Mouse (Mus musculus): ENCODE results near the gene Apbb2. TPM values are rescaled to one million over a fixed set of nuclear protein-coding genes. Genes with fewer than 3 reads are reported as not detected.

Gene Apbb2
- polyA plus RNA-seq, 1 experiment from 2014 or later, result 30.9 TPM

DNA sequence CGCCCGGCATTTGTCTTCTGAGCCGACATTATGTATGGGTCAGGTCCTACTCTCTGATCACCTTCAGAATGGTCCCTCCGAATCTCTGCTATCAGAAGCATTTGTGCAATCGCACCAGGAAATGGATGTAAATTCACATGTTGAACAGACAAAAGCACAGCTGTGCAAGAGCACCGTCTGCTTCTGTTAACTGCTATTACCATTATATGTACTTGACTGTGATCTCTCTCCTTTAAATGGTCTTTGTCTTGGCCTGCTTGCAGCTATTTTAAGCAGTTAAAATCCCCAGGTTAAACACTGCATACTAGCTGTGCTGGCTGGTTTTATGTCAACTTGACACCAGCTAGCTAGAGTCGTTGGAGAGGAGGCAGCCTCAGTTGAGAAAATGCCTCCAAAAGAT, 132.6 kb downstream of the Apbb2 start:
- Histone ChIP-seq H3K4me3 (ENCODE audit: control insufficient read depth in 1 of 2, insufficient read depth in 1 of 2, low read depth in 1 of 2, low read length in 2 of 2) (no peak overlapping the region), H3K4me2 (ENCODE audit: low read length) (no peak overlapping the region), H3K36me3 (ENCODE audit: control insufficient read depth, insufficient read depth, low read length) (peaks cover 3% of the 10 kb centered on the region; the same call in 1 of the 2 replicates), H3K9me3 (ENCODE audit: control insufficient read depth, low read length) (no peaks in the 10 kb centered on the region), H3K4me1 (ENCODE audit: control insufficient read depth in 2 of 2, insufficient read depth in 2 of 2, low read length in 2 of 2) (peaks cover 3 to 5% of the 10 kb centered on the region in 2 experiments; a peak in 3 of 4 replicates), H3K9ac (ENCODE audit: low read length) (no peak overlapping the region), H3K27me3 (ENCODE audit: control insufficient read depth, insufficient read depth, low read length) (no peaks in the 10 kb centered on the region), H3K27ac (replicated peaks in 1 of 2; ENCODE audit: control insufficient read depth in 1 of 2, insufficient read depth in 1 of 2, low read depth in 2 of 2, low read length in 2 of 2) (peak overlapping the region; percentile 16 to 30; a peak in 3 of 4 replicates)
- no peak for ATAC-seq (ENCODE audit: insufficient number of reproducible peaks, insufficient read depth, low FRiP score, low read depth)
- WGBS, result 58% methylated on average over 7 of the region's 7 CpGs

DNA sequence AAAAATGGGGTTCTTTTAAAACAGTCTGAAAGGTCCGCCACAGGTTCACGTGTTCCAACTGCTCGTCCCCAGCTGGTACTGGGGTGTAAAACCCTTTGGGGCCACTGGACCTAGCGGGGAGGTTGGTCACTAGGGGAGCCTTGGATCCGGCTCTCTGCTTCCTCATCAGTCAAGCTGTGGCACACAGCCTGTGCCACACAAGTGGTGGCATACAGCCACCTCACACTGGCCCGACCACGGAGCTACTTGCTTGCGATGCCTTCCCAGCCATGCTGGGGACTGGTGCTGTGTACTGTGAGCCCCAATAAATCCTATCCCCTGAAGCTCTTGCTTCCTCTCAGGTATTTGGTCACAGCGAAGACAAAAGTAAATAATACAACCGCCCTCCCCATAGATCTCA, 142.3 kb downstream of the Apbb2 start:
- no peak overlapping the region for H3K4me3 ChIP-seq (ENCODE audit: control insufficient read depth in 1 of 2, insufficient read depth in 1 of 2, low read depth in 1 of 2, low read length in 2 of 2)
- H3K27me3 ChIP-seq (ENCODE audit: control insufficient read depth, insufficient read depth, low read length), result no peaks in the 10 kb centered on the region
- H3K4me1 ChIP-seq (ENCODE audit: control insufficient read depth in 2 of 2, insufficient read depth in 2 of 2, low read length in 2 of 2), result peaks cover 0 to 4% of the 10 kb centered on the region in 2 experiments; a peak in 1 of 4 replicates
- no peaks in the 10 kb centered on the region for H3K9me3 ChIP-seq (ENCODE audit: control insufficient read depth, low read length)
- H3K36me3 ChIP-seq (ENCODE audit: control insufficient read depth, insufficient read depth, low read length), result 0 out of 2 replicates have a peak, but pooled peaks cover 4% of the 10 kb centered on the region
- no peak for ATAC-seq (ENCODE audit: insufficient number of reproducible peaks, insufficient read depth, low FRiP score, low read depth)
- no peak overlapping the region for H3K4me2 ChIP-seq (ENCODE audit: low read length)
- H3K9ac ChIP-seq (ENCODE audit: low read length), result no peak overlapping the region
- 89% methylated on average over 10 of the region's 10 CpGs for WGBS
- no peak overlapping the region for H3K27ac ChIP-seq (replicated peaks in 1 of 2; ENCODE audit: control insufficient read depth in 1 of 2, insufficient read depth in 1 of 2, low read depth in 2 of 2, low read length in 2 of 2)

DNA sequence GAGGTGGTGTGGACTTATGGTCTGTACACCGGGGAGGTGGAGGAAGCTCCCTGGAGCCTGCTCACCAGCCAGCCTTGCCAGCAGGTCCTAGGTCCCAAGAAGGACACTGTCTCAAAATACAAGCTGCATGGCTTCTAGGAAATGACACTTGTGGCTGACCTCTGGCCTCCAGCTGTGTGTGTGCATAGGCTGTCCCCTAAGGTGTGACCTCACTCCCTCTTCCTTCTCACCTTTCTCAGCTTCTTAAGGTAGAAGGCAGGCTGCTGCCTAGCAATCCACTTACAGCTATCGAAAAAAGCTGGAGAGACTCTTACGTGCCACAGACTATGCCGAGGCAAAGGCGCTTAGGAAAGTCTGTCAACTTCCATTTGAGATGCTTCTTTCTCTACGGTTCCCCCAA, 142.8 kb downstream of the Apbb2 start:
- 0 out of 2 replicates have a peak, but pooled peaks cover 4% of the 10 kb centered on the region for H3K36me3 ChIP-seq (ENCODE audit: control insufficient read depth, insufficient read depth, low read length)
- H3K9ac ChIP-seq (ENCODE audit: low read length), result no peak overlapping the region
- no peak overlapping the region for H3K4me3 ChIP-seq (ENCODE audit: control insufficient read depth in 1 of 2, insufficient read depth in 1 of 2, low read depth in 1 of 2, low read length in 2 of 2)
- no peak for ATAC-seq (ENCODE audit: insufficient number of reproducible peaks, insufficient read depth, low FRiP score, low read depth)
- H3K27me3 ChIP-seq (ENCODE audit: control insufficient read depth, insufficient read depth, low read length), result no peaks in the 10 kb centered on the region
- peaks cover 0 to 4% of the 10 kb centered on the region in 2 experiments; a peak in 1 of 4 replicates for H3K4me1 ChIP-seq (ENCODE audit: control insufficient read depth in 2 of 2, insufficient read depth in 2 of 2, low read length in 2 of 2)
- no peaks in the 10 kb centered on the region for H3K9me3 ChIP-seq (ENCODE audit: control insufficient read depth, low read length)
- no peak overlapping the region for H3K4me2 ChIP-seq (ENCODE audit: low read length)
- 68% methylated on average over 6 of the region's 6 CpGs for WGBS
- no peak overlapping the region for H3K27ac ChIP-seq (replicated peaks in 1 of 2; ENCODE audit: control insufficient read depth in 1 of 2, insufficient read depth in 1 of 2, low read depth in 2 of 2, low read length in 2 of 2)

DNA sequence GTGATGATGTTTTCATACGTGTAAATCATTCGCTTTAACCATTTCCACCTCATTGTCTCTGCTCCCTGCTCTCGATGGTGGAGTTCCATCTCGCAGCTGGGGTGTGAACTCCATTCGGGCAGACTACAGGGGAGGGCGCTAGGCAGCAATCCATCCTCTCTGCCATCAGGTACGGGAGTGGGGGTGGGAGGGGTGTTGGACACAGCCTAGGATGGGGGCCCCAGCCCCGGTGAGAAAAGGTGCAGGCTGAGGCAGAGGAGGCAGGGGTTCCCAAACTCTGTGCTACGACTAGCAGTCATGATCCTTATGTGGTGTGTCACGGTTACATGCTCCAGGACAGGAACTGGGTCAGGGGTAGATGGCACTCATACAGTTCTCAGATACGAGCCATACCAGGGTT, 144.4 kb downstream of the Apbb2 start:
- no peak overlapping the region for H3K4me2 ChIP-seq (ENCODE audit: low read length)
- no peaks in the 10 kb centered on the region for H3K36me3 ChIP-seq (ENCODE audit: control insufficient read depth, insufficient read depth, low read length)
- H3K4me1 ChIP-seq (ENCODE audit: control insufficient read depth in 2 of 2, insufficient read depth in 2 of 2, low read length in 2 of 2), result peaks cover 4% of the 10 kb centered on the region in 2 experiments; a peak in 2 of 4 replicates
- no peak overlapping the region for H3K27ac ChIP-seq (replicated peaks in 1 of 2; ENCODE audit: control insufficient read depth in 1 of 2, insufficient read depth in 1 of 2, low read depth in 2 of 2, low read length in 2 of 2)
- H3K9ac ChIP-seq (ENCODE audit: low read length), result no peak overlapping the region
- no peak overlapping the region for H3K4me3 ChIP-seq (ENCODE audit: control insufficient read depth in 1 of 2, insufficient read depth in 1 of 2, low read depth in 1 of 2, low read length in 2 of 2)
- no peak for ATAC-seq (ENCODE audit: insufficient number of reproducible peaks, insufficient read depth, low FRiP score, low read depth)
- WGBS, result 74% methylated on average over 11 of the region's 11 CpGs
- no peaks in the 10 kb centered on the region for H3K27me3 ChIP-seq (ENCODE audit: control insufficient read depth, insufficient read depth, low read length)
- no peaks in the 10 kb centered on the region for H3K9me3 ChIP-seq (ENCODE audit: control insufficient read depth, low read length)

DNA sequence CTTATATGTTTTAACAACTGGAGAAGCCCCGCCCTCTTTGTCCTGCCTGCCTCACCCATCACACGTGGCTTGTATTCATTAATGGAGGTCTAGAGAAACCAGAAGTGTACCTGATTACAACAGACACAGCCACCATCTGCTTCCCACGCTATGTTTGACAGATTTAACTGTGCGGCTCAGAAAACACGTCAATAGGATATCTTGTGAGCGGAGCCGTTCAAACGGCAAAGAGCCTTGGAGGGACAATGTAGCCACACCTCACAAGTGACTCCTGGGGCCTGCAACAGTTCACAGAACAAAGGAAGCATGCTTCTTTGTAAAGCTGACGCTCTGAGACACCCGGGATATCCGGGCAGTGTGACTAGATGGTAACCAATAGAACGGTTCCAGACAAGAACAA, 145.0 kb downstream of the Apbb2 start:
- no peak for ATAC-seq (ENCODE audit: insufficient number of reproducible peaks, insufficient read depth, low FRiP score, low read depth)
- no peak overlapping the region for H3K9ac ChIP-seq (ENCODE audit: low read length)
- peaks cover 4% of the 10 kb centered on the region in 2 experiments; a peak in 2 of 4 replicates for H3K4me1 ChIP-seq (ENCODE audit: control insufficient read depth in 2 of 2, insufficient read depth in 2 of 2, low read length in 2 of 2)
- no peaks in the 10 kb centered on the region for H3K27me3 ChIP-seq (ENCODE audit: control insufficient read depth, insufficient read depth, low read length)
- 41% methylated on average over 12 of the region's 12 CpGs for WGBS
- H3K9me3 ChIP-seq (ENCODE audit: control insufficient read depth, low read length), result no peaks in the 10 kb centered on the region
- no peak overlapping the region for H3K4me3 ChIP-seq (ENCODE audit: control insufficient read depth in 1 of 2, insufficient read depth in 1 of 2, low read depth in 1 of 2, low read length in 2 of 2)
- no peak overlapping the region for H3K4me2 ChIP-seq (ENCODE audit: low read length)
- H3K36me3 ChIP-seq (ENCODE audit: control insufficient read depth, insufficient read depth, low read length), result no peaks in the 10 kb centered on the region
- 0 out of 4 replicates have a peak overlapping the region, but pooled peaks of 1 of the 2 experiments have one; percentile 39 for H3K27ac ChIP-seq (replicated peaks in 1 of 2; ENCODE audit: control insufficient read depth in 1 of 2, insufficient read depth in 1 of 2, low read depth in 2 of 2, low read length in 2 of 2)

DNA sequence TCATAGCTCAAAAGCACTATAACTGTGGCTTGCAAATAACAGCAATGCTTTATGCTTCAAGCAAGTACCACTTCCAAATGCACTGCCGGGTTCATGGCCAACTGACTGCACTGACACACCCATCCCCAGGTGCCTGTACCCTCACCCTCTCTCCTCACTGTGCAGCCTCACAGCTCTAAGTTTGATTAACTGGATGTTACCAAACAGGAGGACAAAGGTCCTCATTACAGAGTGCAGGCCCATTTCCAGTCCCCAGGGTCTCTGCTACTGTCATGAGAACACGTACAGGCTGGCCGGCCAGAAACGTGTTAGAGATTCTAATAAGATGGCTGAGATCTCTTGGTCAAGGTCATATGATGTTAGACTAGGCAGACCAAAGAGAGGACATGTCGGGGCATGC, 147.7 kb downstream of the Apbb2 start:
- no peaks in the 10 kb centered on the region for H3K27me3 ChIP-seq (ENCODE audit: control insufficient read depth, insufficient read depth, low read length)
- H3K4me1 ChIP-seq (ENCODE audit: control insufficient read depth in 2 of 2, insufficient read depth in 2 of 2, low read length in 2 of 2), result peaks cover 4% of the 10 kb centered on the region in 2 experiments; a peak in 2 of 4 replicates
- no peak overlapping the region for H3K4me3 ChIP-seq (ENCODE audit: control insufficient read depth in 1 of 2, insufficient read depth in 1 of 2, low read depth in 1 of 2, low read length in 2 of 2)
- no peaks in the 10 kb centered on the region for H3K9me3 ChIP-seq (ENCODE audit: control insufficient read depth, low read length)
- H3K36me3 ChIP-seq (ENCODE audit: control insufficient read depth, insufficient read depth, low read length), result no peaks in the 10 kb centered on the region
- ATAC-seq (ENCODE audit: insufficient number of reproducible peaks, insufficient read depth, low FRiP score, low read depth), result no peak
- H3K9ac ChIP-seq (ENCODE audit: low read length), result no peak overlapping the region
- H3K27ac ChIP-seq (replicated peaks in 1 of 2; ENCODE audit: control insufficient read depth in 1 of 2, insufficient read depth in 1 of 2, low read depth in 2 of 2, low read length in 2 of 2), result no peak overlapping the region
- no peak overlapping the region for H3K4me2 ChIP-seq (ENCODE audit: low read length)
- 82% methylated on average over 5 of the region's 5 CpGs for WGBS

DNA sequence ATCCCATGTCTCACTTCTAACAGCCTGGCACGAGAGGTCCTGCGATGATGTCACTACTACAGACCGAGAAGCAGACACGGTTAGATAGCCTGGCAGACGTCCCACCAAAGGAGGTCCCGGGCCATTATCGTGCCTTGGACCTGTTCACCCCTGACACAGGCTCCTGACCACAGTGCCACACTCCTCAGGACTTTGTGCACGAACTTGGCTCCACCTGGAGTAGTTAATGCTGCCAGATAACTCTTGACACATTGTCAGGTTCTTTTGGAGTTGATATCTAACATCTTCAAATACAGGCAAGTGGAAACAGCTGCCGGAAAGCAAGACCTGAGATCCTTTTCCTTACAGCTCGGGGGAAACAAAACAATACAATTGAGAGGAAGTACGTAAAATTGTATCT, 148.9 kb downstream of the Apbb2 start:
- Histone ChIP-seq H3K27me3 (ENCODE audit: control insufficient read depth, insufficient read depth, low read length) (no peaks in the 10 kb centered on the region), H3K4me2 (ENCODE audit: low read length) (no peak overlapping the region), H3K9ac (ENCODE audit: low read length) (no peak overlapping the region), H3K9me3 (ENCODE audit: control insufficient read depth, low read length) (no peaks in the 10 kb centered on the region), H3K27ac (replicated peaks in 1 of 2; ENCODE audit: control insufficient read depth in 1 of 2, insufficient read depth in 1 of 2, low read depth in 2 of 2, low read length in 2 of 2) (peak overlapping the region in 1 of 2 experiments; percentile 31; a peak in 1 of 4 replicates), H3K4me3 (ENCODE audit: control insufficient read depth in 1 of 2, insufficient read depth in 1 of 2, low read depth in 1 of 2, low read length in 2 of 2) (no peak overlapping the region), H3K4me1 (ENCODE audit: control insufficient read depth in 2 of 2, insufficient read depth in 2 of 2, low read length in 2 of 2) (peaks cover 4% of the 10 kb centered on the region in 2 experiments; a peak in 2 of 4 replicates), H3K36me3 (ENCODE audit: control insufficient read depth, insufficient read depth, low read length) (no peaks in the 10 kb centered on the region)
- ATAC-seq (ENCODE audit: insufficient number of reproducible peaks, insufficient read depth, low FRiP score, low read depth), result no peak
- 49% methylated on average over 11 of the region's 11 CpGs for whole genome bisulfite sequencing

All from heart, embryonic 14.5 days (tissue).